Mouse (Mus musculus) liver, adult 2 months (tissue): ENCODE data around the gene Mboat1.

Source experiments
- CTCF ChIP-seq: fragments of 200-500 bp; IDR thresholded peaks from 2 replicates; pipeline ENCODE4 v1.5.1; 2011; ENCODE audit warnings: low read depth, low read length, control low read depth
- POLR2A ChIP-seq: fragments of 200-500 bp; IDR thresholded peaks from 2 replicates; pipeline ENCODE4 v1.6.1; 2011; ENCODE audit warnings: low read length, control low read depth; ENCODE audit not compliant: insufficient read depth; ENCODE audit errors: extremely low read depth

GRCm38 (mm10) chr13:30166138-30167090 lies 30.1 kb downstream of the Mboat1 start:
- TF ChIP-seq CTCF: no peak
- no peak for TF ChIP-seq POLR2A
